Comparison of ENCODE assay signal across 12 mouse cellular contexts in genomic region chr11:29986257-29986656, GRCm38 (mm10).
"Had no signal": no experiment of that assay in that cellular context is flagged by ENCODE, and none has a peak within 500 bp of the region (broad histone marks: within the 10 kb centered on the region; RNA-seq: fewer than 3 reads in every experiment).

No protein-coding gene starts in this region.

- H3K27me3 ChIP-seq: limb, embryonic 13.5 days; neural tube, embryonic 12.5 days had no signal

- H3K9me3 ChIP-seq: limb, embryonic 13.5 days; neural tube, embryonic 12.5 days had no signal

- ATAC-seq: intestine, postnatal 0 days had no signal

- H3K27ac ChIP-seq: kidney, postnatal 0 days; limb, embryonic 13.5 days; neural tube, embryonic 12.5 days; stomach, postnatal 0 days had no signal

- H3K4me3 ChIP-seq: limb, embryonic 13.5 days; neural tube, embryonic 12.5 days had no signal

- DNase-seq: kidney, adult 9 months; kidney, postnatal 36 days; left cerebral cortex, postnatal 4 days; lung, embryonic 14.5 days; lung, postnatal 4 days; midbrain, embryonic 14.5 days had no signal

- H3K9ac ChIP-seq: limb, embryonic 13.5 days; lung, embryonic 14.5 days; neural tube, embryonic 12.5 days had no signal

- H3K4me1 ChIP-seq: limb, embryonic 13.5 days; neural tube, embryonic 12.5 days had no signal

- H3K4me2 ChIP-seq: limb, embryonic 13.5 days; liver, embryonic 11.5 days; lung, embryonic 14.5 days; neural tube, embryonic 12.5 days had no signal

- H3K36me3 ChIP-seq: limb, embryonic 13.5 days; neural tube, embryonic 12.5 days had no signal
